Mouse (Mus musculus): Measurements from ENCODE around the gene Vezt.

- TF ChIP-seq HCFC1 (IDR thresholded peaks at IDR 0.05; ENCODE audit: borderline replicate concordance, insufficient read depth, low read length) (no peak), CHD2 (IDR thresholded peaks at IDR 0.05; ENCODE audit: low read depth, low read length) (no peak), ZNF384 (IDR thresholded peaks at IDR 0.05; ENCODE audit: low read depth, low read length) (no peak), MAFK (IDR thresholded peaks at IDR 0.05; ENCODE audit: insufficient read depth, low read depth, low read length) (no peak), ZC3H11A (IDR thresholded peaks at IDR 0.05; ENCODE audit: borderline replicate concordance, low read depth, low read length) (no peak)
Measured at GRCm38 (mm10) chr10:93940279-93940678, 95.3 kb downstream of the Vezt start.
